Mouse (Mus musculus) stomach, postnatal 0 days (tissue): ENCODE data around the gene Rad51b. TPM values are rescaled to one million over a fixed set of nuclear protein-coding genes. Genes with fewer than 3 reads are reported as not detected.

Source experiments
- ATAC-seq: fragments of 200-750 bp; cut with Nextera tagmentation; 2 replicates; pipeline ENCODE4 v1.8.0; 2017; ENCODE audit not compliant: low FRiP score, low TSS enrichment
- DNase-seq: peaks from one replicate; pipeline ENCODE4 v3.0.0-alpha.2; 2016; ENCODE audit warnings: low spot score
- H3K27ac ChIP-seq: fragments of 300-500 bp; sonication (generic); replicated peaks from 2 replicates; pipeline ENCODE4 v1.5.1; 2014; ENCODE audit warnings: mild to moderate bottlenecking, control low read depth
- H3K27me3 ChIP-seq: fragments of 300-500 bp; sonication (generic); 2 replicates; pipeline ENCODE4 v1.6.1; 2014; ENCODE audit warnings: low read length; ENCODE audit not compliant: control insufficient read depth, insufficient read depth
- H3K36me3 ChIP-seq: fragments of 300-500 bp; sonication (generic); 2 replicates; pipeline ENCODE4 v1.6.1; 2014; ENCODE audit warnings: low read length, mixed read lengths; ENCODE audit not compliant: control insufficient read depth, insufficient read depth
- H3K4me1 ChIP-seq: fragments of 300-500 bp; sonication (generic); replicated peaks from 2 replicates; pipeline ENCODE4 v1.6.1; 2014; ENCODE audit warnings: antibody characterized with exemption; ENCODE audit not compliant: control insufficient read depth, insufficient read depth
- H3K4me2 ChIP-seq: fragments of 300-500 bp; sonication (generic); replicated peaks from 2 replicates; pipeline ENCODE4 v1.6.1; 2014; ENCODE audit warnings: low read depth, mild to moderate bottlenecking, control low read depth, moderate library complexity
- H3K4me3 ChIP-seq: fragments of 300-500 bp; sonication (generic); 2 replicates; pipeline ENCODE4 v1.5.1; 2014; ENCODE audit warnings: low read depth, low read length, control low read depth
- H3K9ac ChIP-seq: fragments of 300-500 bp; sonication (generic); 2 replicates; pipeline ENCODE4 v1.6.1; 2014; ENCODE audit warnings: mild to moderate bottlenecking, low read length, control low read depth, mixed read lengths
- H3K9me3 ChIP-seq: fragments of 300-500 bp; sonication (generic); 2 replicates; pipeline ENCODE4 v1.6.1; 2016; ENCODE audit warnings: low read length; ENCODE audit not compliant: control insufficient read depth
- CTCF ChIP-seq: IDR thresholded peaks from 2 replicates; pipeline ENCODE4 v1.5.1; 2016; ENCODE audit warnings: antibody characterized with exemption, low read depth, mild to moderate bottlenecking, moderate library complexity
- EP300 ChIP-seq: optimal IDR thresholded peaks from 2 replicates; pipeline ENCODE3; 2016; ENCODE audit warnings: antibody characterized with exemption
- WGBS: fragments of 180-500 bp; shearing (Covaris S2); extraction: QIAGEN DNeasy Blood & Tissue Kit; methylation state at CpG from one replicate; pipeline ENCODE4 v1.1.7; 2014; 5-methylcytosine and 5-hydroxymethylcytosine counted together
- polyA plus RNA-seq: library from polyadenylated mRNA; unstranded; fragments of >200 nt; fragmentation: Nextera tagmentation; extraction: Ambion mirVana; gene quantifications from 2 replicates; pipeline ENCODE4 v1.2.1, GENCODE M21; 2015

The Rad51b gene
- polyA plus RNA-seq, 1 experiment from 2014 or later, result 2.0 TPM

DNA sequence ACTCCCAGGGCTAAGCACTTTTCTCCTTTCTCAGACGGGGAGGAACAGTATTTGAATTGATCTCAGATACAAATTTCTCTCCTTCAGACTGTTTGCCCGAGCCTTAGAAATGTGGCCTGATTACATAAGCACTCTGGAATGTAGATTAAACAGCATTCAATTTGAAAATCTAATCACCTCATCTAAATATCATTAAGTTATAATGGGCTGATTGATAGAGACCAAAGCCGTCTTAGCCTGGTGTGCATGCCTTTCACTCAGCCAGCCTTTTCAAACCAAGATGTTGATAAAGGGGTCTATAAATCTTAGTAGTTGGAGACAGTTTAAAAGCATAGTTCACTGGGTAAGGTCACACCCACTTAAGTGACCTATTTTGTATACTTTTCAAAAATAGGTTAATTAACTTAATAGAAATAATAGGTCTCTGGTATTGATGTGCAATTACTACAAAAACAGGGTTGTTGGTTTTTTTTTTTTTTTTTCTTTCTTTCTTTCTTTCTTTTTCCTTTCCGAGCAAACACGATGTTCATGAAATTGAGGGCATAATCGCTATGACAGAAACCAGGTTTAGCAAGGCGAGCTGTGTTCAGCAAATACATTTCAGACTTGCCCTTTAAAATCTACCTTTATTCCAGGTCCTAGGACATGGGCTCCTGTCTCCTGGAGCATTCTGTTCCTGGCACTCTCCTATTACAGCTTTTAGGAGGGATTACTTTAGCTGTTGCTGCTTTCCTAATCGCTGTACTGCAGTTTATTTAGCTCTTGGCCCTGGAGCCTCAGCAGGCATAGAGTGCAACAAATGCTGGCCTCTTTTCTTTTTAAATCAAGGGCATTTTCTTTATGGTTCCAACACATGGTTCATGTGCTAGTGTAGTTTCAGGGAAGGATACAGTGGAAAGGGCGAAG, 238.7 kb downstream of the Rad51b start:
- H3K36me3 ChIP-seq, result no peaks in the 10 kb centered on the region
- H3K4me2 ChIP-seq, result no peak overlapping the region
- H3K4me3 ChIP-seq, result no peak overlapping the region
- TF ChIP-seq CTCF, result no peak
- TF ChIP-seq EP300, result no peak
- H3K27ac ChIP-seq, result peak overlapping the region; percentile 74
- H3K4me1 ChIP-seq, result 0 out of 2 replicates have a peak, but pooled peaks cover 4% of the 10 kb centered on the region
- no peak overlapping the region for H3K9ac ChIP-seq
- no peaks in the 10 kb centered on the region for H3K27me3 ChIP-seq
- no peak for DNase-seq
- peak; percentile 27; the same call in 1 of the 2 replicates for ATAC-seq
- no peaks in the 10 kb centered on the region for H3K9me3 ChIP-seq
- 28% methylated on average over 9 of the region's 9 CpGs for whole genome bisulfite sequencing

DNA sequence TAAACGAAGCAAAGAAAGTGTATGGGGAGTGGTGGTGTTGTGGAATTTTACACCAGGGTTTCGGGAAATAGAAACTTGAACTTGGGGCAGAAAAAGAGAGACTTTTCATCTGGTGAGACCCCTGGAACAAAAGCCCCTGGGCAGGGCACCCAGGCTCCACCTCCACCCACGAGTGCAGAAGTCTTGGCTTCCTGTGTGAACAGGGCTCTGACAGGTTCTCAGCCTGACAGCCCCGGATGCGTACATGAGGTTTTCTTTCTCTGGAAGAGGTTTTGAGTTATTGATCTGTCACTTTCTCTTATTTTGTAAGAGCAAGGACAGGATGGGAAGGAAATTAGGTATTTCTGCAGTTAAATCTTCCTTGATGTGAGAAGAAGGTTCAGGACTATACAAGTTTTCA, 243.1 kb downstream of the Rad51b start:
- peaks cover 9% of the 10 kb centered on the region; the same call in 1 of the 2 replicates for H3K4me1 ChIP-seq
- H3K27ac ChIP-seq, result peak overlapping the region; percentile 59; the same call in 1 of the 2 replicates
- no peak for TF ChIP-seq EP300
- no peak for TF ChIP-seq CTCF
- no peaks in the 10 kb centered on the region for H3K27me3 ChIP-seq
- WGBS, result 45% methylated on average over 5 of the region's 5 CpGs
- H3K4me3 ChIP-seq, result no peak overlapping the region
- no peak overlapping the region for H3K9ac ChIP-seq
- H3K36me3 ChIP-seq, result no peaks in the 10 kb centered on the region
- no peaks in the 10 kb centered on the region for H3K9me3 ChIP-seq
- ATAC-seq (no peak), DNase-seq (no peak)
- H3K4me2 ChIP-seq, result no peak overlapping the region

DNA sequence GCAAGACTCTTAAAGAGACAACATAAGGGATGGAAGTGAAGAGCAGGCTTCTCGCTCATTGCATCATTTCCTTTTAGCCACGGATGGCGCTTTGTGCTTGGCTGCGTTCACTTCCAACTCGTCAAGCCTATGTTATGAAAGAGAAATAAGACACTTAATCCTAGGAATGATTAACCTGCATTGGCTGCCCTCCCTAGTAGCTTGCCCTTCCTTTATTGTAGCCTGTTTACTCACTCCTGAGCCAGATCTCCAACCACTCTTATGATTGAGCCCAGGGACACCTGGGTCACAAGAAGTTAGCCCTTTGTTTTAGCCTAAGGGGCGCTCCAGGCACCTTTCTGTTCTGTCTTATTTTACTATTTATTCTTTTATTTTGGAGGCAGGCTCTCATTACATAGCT, 244.5 kb downstream of the Rad51b start:
- ATAC-seq (peak; percentile 83), DNase-seq (no peak)
- Histone ChIP-seq H3K27me3 (no peaks in the 10 kb centered on the region), H3K4me1 (peaks cover 9% of the 10 kb centered on the region; the same call in 1 of the 2 replicates), H3K36me3 (no peaks in the 10 kb centered on the region), H3K9ac (no peak overlapping the region), H3K4me3 (no peak overlapping the region), H3K27ac (peak overlapping the region; percentile 72), H3K9me3 (no peaks in the 10 kb centered on the region), H3K4me2 (no peak overlapping the region)
- WGBS, result 34% methylated on average over 6 of the region's 6 CpGs
- TF ChIP-seq EP300 (peak; percentile 92), CTCF (peak; percentile 38; the same call in 1 of the 2 replicates)

- H3K9ac ChIP-seq, result no peak overlapping the region
- no peaks in the 10 kb centered on the region for H3K9me3 ChIP-seq
- ATAC-seq (no peak), DNase-seq (no peak)
- 46% methylated on average over 3 of the region's 3 CpGs for WGBS
- H3K4me1 ChIP-seq, result peaks cover 15% of the 10 kb centered on the region
- H3K4me2 ChIP-seq, result no peak overlapping the region
- H3K36me3 ChIP-seq, result no peaks in the 10 kb centered on the region
- H3K4me3 ChIP-seq, result no peak overlapping the region
- H3K27me3 ChIP-seq, result no peaks in the 10 kb centered on the region
- H3K27ac ChIP-seq, result peak overlapping the region; percentile 31; the same call in 1 of the 2 replicates
- no peak for TF ChIP-seq CTCF
- no peak for TF ChIP-seq EP300
Observed at GRCm38 (mm10) chr12:79545063-79545462, 248.0 kb downstream of the Rad51b start.

DNA sequence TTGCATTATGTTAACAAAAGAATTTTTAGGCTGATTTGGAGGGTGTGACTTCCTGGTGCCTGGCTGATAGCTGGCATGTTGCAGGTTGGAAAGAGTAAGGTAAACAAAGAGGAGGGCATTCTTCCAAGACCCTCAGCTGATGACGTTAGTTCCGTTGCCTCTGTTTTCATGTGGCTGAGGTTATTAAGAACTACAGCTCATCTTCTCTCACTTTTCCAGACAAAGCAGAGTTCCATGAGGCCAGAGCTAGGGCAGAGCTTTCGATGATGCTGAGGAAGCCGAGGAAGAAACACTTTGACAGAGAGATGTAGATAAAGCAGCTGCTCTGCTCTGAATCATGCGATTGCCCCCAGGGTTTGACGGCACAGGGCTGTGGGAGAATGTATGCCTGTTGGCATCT, 250.5 kb downstream of the Rad51b start:
- DNase-seq (no peak), ATAC-seq (no peak)
- no peaks in the 10 kb centered on the region for H3K9me3 ChIP-seq
- TF ChIP-seq CTCF, result no peak
- no peak for TF ChIP-seq EP300
- no peaks in the 10 kb centered on the region for H3K36me3 ChIP-seq
- H3K4me1 ChIP-seq, result peaks cover 10% of the 10 kb centered on the region
- H3K27ac ChIP-seq, result peak overlapping the region; percentile 56
- H3K9ac ChIP-seq, result no peak overlapping the region
- no peaks in the 10 kb centered on the region for H3K27me3 ChIP-seq
- no peak overlapping the region for H3K4me2 ChIP-seq
- 15% methylated on average over 6 of the region's 6 CpGs for WGBS
- H3K4me3 ChIP-seq, result no peak overlapping the region
